Comparison of ENCODE assay signal across 13 mouse cellular contexts in genomic region chr11:33938561-33939274, GRCm38 (mm10). TPM values are rescaled to one million over a fixed set of nuclear protein-coding genes. Genes with fewer than 3 reads are reported as not detected.
DNase-seq lines count a peak whose midpoint lies in the region; ATAC-seq and TF ChIP-seq lines count a peak whose summit lies in the region.
"Had no signal": no experiment of that assay in that cellular context is flagged by ENCODE, and none has a peak within 500 bp of the region (broad histone marks: within the 10 kb centered on the region; RNA-seq: fewer than 3 reads in every experiment).

No protein-coding gene starts in this region.

- TF ChIP-seq CTCF in hindbrain, postnatal 0 days (IDR thresholded peaks at IDR 0.05; ENCODE audit: low read depth) = no peak

- no peaks in the 10 kb centered on the region for H3K36me3 ChIP-seq in hindbrain, embryonic 13.5 days
- H3K36me3 ChIP-seq in hindbrain, postnatal 0 days (ENCODE audit: insufficient read depth, low read length) = no peaks in the 10 kb centered on the region
- no peaks in the 10 kb centered on the region for H3K36me3 ChIP-seq in limb, embryonic 10.5 days
- H3K36me3 ChIP-seq in heart, embryonic 11.5 days (ENCODE audit: control insufficient read depth, insufficient read depth, low read length) = no peaks in the 10 kb centered on the region
- H3K36me3 ChIP-seq: hindbrain, embryonic 12.5 days; lung, embryonic 15.5 days had no signal

- H3K9ac ChIP-seq in hindbrain, embryonic 13.5 days = no peak overlapping the region
- no peak overlapping the region for H3K9ac ChIP-seq in hindbrain, postnatal 0 days (replicated peaks; ENCODE audit: low read length)
- H3K9ac ChIP-seq in heart, embryonic 11.5 days (ENCODE audit: low read depth, low read length) = no peak overlapping the region
- H3K9ac ChIP-seq: hindbrain, embryonic 12.5 days; lung, embryonic 15.5 days had no signal

- 59% methylated on average over 7 of the region's 7 CpGs for WGBS in hindbrain, embryonic 13.5 days
- 55% methylated on average over 7 of the region's 7 CpGs for WGBS in hindbrain, postnatal 0 days
- WGBS in limb, embryonic 10.5 days = 58% methylated on average over 7 of the region's 7 CpGs
- 58% methylated on average over 7 of the region's 7 CpGs for WGBS in heart, embryonic 11.5 days (ENCODE audit: insufficient replicate concordance)

- no peak for ATAC-seq in hindbrain, embryonic 13.5 days (ENCODE audit: low FRiP score)
- ATAC-seq in hindbrain, postnatal 0 days = no peak
- ATAC-seq in neutrophil, adult 5-6 weeks (ENCODE audit: extremely low read depth, insufficient number of reproducible peaks, low FRiP score, poor library complexity, severe bottlenecking) = 0 out of 2 replicates have a peak, but pooled peaks have one; percentile 15
- ATAC-seq in heart, embryonic 11.5 days (replicated peaks; ENCODE audit: insufficient number of reproducible peaks, low FRiP score, low TSS enrichment) = no peak

- H3K4me3 ChIP-seq in hindbrain, embryonic 13.5 days = no peak overlapping the region
- H3K4me3 ChIP-seq in hindbrain, postnatal 0 days (ENCODE audit: low read length) = no peak overlapping the region
- H3K4me3 ChIP-seq in limb, embryonic 10.5 days = no peak overlapping the region
- H3K4me3 ChIP-seq in heart, embryonic 11.5 days (ENCODE audit: low read depth, low read length) = no peak overlapping the region
- H3K4me3 ChIP-seq: hindbrain, embryonic 12.5 days; lung, embryonic 15.5 days had no signal

- no peak for DNase-seq in hindbrain, postnatal 0 days (ENCODE audit: low spot score)
- peak; percentile 72 to 77 for DNase-seq in CD8-positive naive resting alpha-beta T cell, adult 2 months (ENCODE audit: low read depth in 2 of 2, low spot score in 2 of 2)
- DNase-seq in limb, embryonic 10.5 days (ENCODE audit: low spot score) = no peak
- DNase-seq in cerebellum, adult 8-10 months = no peak
- no peak for DNase-seq in lung, postnatal 36 days
- DNase-seq: cerebellum, adult 9-11 months; gastrocnemius, postnatal 36 days had no signal

- H3K27ac ChIP-seq in hindbrain, embryonic 13.5 days = 0 out of 2 replicates have a peak overlapping the region, but pooled peaks have one; percentile 18
- no peak overlapping the region for H3K27ac ChIP-seq in hindbrain, postnatal 0 days
- 0 out of 2 replicates have a peak overlapping the region, but pooled peaks have one; percentile 1 for H3K27ac ChIP-seq in limb, embryonic 10.5 days
- no peak overlapping the region for H3K27ac ChIP-seq in heart, embryonic 11.5 days (ENCODE audit: low read depth, low read length)
- H3K27ac ChIP-seq: hindbrain, embryonic 12.5 days; lung, embryonic 15.5 days; stomach, postnatal 0 days had no signal

- H3K4me1 ChIP-seq in hindbrain, embryonic 13.5 days (replicated peaks) = peaks cover 8% of the 10 kb centered on the region; the same call in 1 of the 2 replicates
- H3K4me1 ChIP-seq in hindbrain, postnatal 0 days (ENCODE audit: insufficient read depth, low read length) = no peaks in the 10 kb centered on the region
- H3K4me1 ChIP-seq in limb, embryonic 10.5 days = peaks cover 14% of the 10 kb centered on the region
- no peaks in the 10 kb centered on the region for H3K4me1 ChIP-seq in heart, embryonic 11.5 days (ENCODE audit: control insufficient read depth, insufficient read depth, low read length)
- H3K4me1 ChIP-seq: lung, embryonic 15.5 days had no signal

- no peaks in the 10 kb centered on the region for H3K9me3 ChIP-seq in hindbrain, embryonic 13.5 days
- no peaks in the 10 kb centered on the region for H3K9me3 ChIP-seq in hindbrain, postnatal 0 days (ENCODE audit: low read length)
- no peaks in the 10 kb centered on the region for H3K9me3 ChIP-seq in limb, embryonic 10.5 days (replicated peaks)
- H3K9me3 ChIP-seq in heart, embryonic 11.5 days (replicated peaks; ENCODE audit: control insufficient read depth, low read length) = no peaks in the 10 kb centered on the region
- H3K9me3 ChIP-seq: hindbrain, embryonic 12.5 days; lung, embryonic 15.5 days had no signal

- no peaks in the 10 kb centered on the region for H3K27me3 ChIP-seq in hindbrain, embryonic 13.5 days
- no peaks in the 10 kb centered on the region for H3K27me3 ChIP-seq in hindbrain, postnatal 0 days (ENCODE audit: insufficient read depth, low read length)
- H3K27me3 ChIP-seq in limb, embryonic 10.5 days (ENCODE audit: low read depth, poor library complexity, severe bottlenecking) = no peaks in the 10 kb centered on the region
- H3K27me3 ChIP-seq in heart, embryonic 11.5 days (ENCODE audit: control insufficient read depth, insufficient read depth, low read length) = no peaks in the 10 kb centered on the region
- H3K27me3 ChIP-seq: hindbrain, embryonic 12.5 days had no signal

- no peak overlapping the region for H3K4me2 ChIP-seq in hindbrain, embryonic 13.5 days
- H3K4me2 ChIP-seq in hindbrain, postnatal 0 days (ENCODE audit: low read depth, low read length) = no peak overlapping the region
- H3K4me2 ChIP-seq in heart, embryonic 11.5 days = no peak overlapping the region
- H3K4me2 ChIP-seq: hindbrain, embryonic 12.5 days; lung, embryonic 15.5 days had no signal

RNA-seq across cellular contexts. Expression of gene Kcnmb1, which starts 24.1 kb away (rescaled TPM):
- polyA plus RNA-seq in hindbrain, embryonic 13.5 days (2015; fragmentation: Nextera tagmentation; extraction: Ambion mirVana) = 0.27 and 0.52 TPM in 2 replicates
- total RNA-seq in hindbrain, postnatal 0 days (2014; rRNA removed) = 0.11 and 0.26 TPM in 2 replicates
- polyA plus RNA-seq in hindbrain, postnatal 0 days (2015; fragmentation: Nextera tagmentation; extraction: Ambion mirVana) = 0.08 and 0.20 TPM in 2 replicates
- polyA plus RNA-seq in limb, embryonic 10.5 days (2016; fragmentation: Nextera tagmentation; extraction: Ambion mirVana) = 0.10 TPM in 2 replicates
- total RNA-seq in neutrophil, adult 5-6 weeks (2017) = 0.12 TPM in 1 of 2 replicates, not detected in the other
- polyA plus RNA-seq in heart, embryonic 11.5 days (2014; fragmentation: Nextera tagmentation; extraction: Ambion mirVana) = 6.8 and 7.3 TPM in 2 replicates

RNA-seq across cellular contexts. Expression of gene Kcnip1, which starts 54.2 kb away (rescaled TPM):
- polyA plus RNA-seq in hindbrain, embryonic 13.5 days (2015; fragmentation: Nextera tagmentation; extraction: Ambion mirVana) = 71.3 and 75.5 TPM in 2 replicates
- 66.8 and 90.2 TPM in 2 replicates for total RNA-seq in hindbrain, postnatal 0 days (2014; rRNA removed)
- 132 and 135 TPM in 2 replicates for polyA plus RNA-seq in hindbrain, postnatal 0 days (2015; fragmentation: Nextera tagmentation; extraction: Ambion mirVana)
- polyA plus RNA-seq in limb, embryonic 10.5 days (2016; fragmentation: Nextera tagmentation; extraction: Ambion mirVana) = 0.74 and 0.94 TPM in 2 replicates
- total RNA-seq in neutrophil, adult 5-6 weeks (2017) = 0.49 TPM in 1 of 2 replicates, not detected in the other
- polyA plus RNA-seq in heart, embryonic 11.5 days (2014; fragmentation: Nextera tagmentation; extraction: Ambion mirVana) = 0.44 and 0.77 TPM in 2 replicates
- total RNA-seq: gastrocnemius, postnatal 36 days had no signal

Comparison
In these comparisons a context has a peak if more than half of its experiments do, and no peak if none do; other contexts are left out.
1. H3K27ac ChIP-seq: peak in hindbrain, embryonic 13.5 days (single experiment) and limb, embryonic 10.5 days (single experiment); none in hindbrain, postnatal 0 days (single experiment) and heart, embryonic 11.5 days (single experiment).
2. DNase-seq: peak in CD8-positive naive resting alpha-beta T cell, adult 2 months (2 of 2); none in hindbrain, postnatal 0 days (single experiment), limb, embryonic 10.5 days (single experiment), cerebellum, adult 8-10 months (single experiment) and lung, postnatal 36 days (single experiment).
3. RNA of gene Kcnip1, which starts 54.2 kb away (polyA plus RNA-seq): 132 to 135 TPM in hindbrain, postnatal 0 days and 71.3 to 75.5 TPM in hindbrain, embryonic 13.5 days; 0.74 to 0.94 TPM in limb, embryonic 10.5 days and 0.44 to 0.77 TPM in heart, embryonic 11.5 days; every median in the first group is over 10 times any median in the second.